Mouse (Mus musculus): ENCODE data around the gene Dusp22. TPM values are rescaled to one million over a fixed set of nuclear protein-coding genes. Genes with fewer than 3 reads are reported as not detected.

The Dusp22 gene
- polyA plus RNA-seq, 1 experiment from 2014 or later: 11.8 TPM

DNA sequence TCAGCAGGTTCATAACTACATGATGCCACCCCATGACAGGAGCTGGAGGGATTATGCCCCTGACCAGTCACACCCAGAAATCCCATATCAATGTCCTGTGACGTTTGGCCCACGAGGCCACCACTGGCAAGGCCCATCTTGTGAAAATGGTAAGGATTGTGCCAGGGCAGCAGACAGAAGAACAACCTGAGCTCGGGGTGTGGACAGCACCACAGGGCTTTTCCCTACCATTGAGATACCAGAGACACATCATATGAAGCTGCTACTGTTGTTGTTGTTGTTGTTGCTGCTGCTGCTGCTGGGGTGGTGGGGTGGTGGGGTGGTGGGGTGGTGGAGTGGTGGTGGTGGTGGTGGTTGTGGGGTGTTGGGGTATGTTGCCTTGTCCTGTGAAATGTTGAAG lies 93.6 kb downstream of the Dusp22 start:
- H3K4me3 ChIP-seq (ENCODE audit: low read depth, low read length): no peak overlapping the region
- H3K36me3 ChIP-seq (ENCODE audit: control insufficient read depth, insufficient read depth, low read length): no peaks in the 10 kb centered on the region
- no peak overlapping the region for H3K27ac ChIP-seq (ENCODE audit: low read depth, low read length)
- H3K4me1 ChIP-seq (replicated peaks; ENCODE audit: control insufficient read depth, insufficient read depth, low read length): no peaks in the 10 kb centered on the region
- no peak overlapping the region for H3K4me2 ChIP-seq
- peaks cover 38% of the 10 kb centered on the region for H3K27me3 ChIP-seq (replicated peaks; ENCODE audit: control insufficient read depth, insufficient read depth, low read length)
- no peak overlapping the region for H3K9ac ChIP-seq (ENCODE audit: low read depth, low read length)
- 64% methylated on average over 3 of the region's 3 CpGs for WGBS
- ATAC-seq (replicated peaks; ENCODE audit: low FRiP score) (no peak), DNase-seq (ENCODE audit: low spot score) (no peak)
- no peaks in the 10 kb centered on the region for H3K9me3 ChIP-seq (ENCODE audit: control insufficient read depth, low read length)

DNA sequence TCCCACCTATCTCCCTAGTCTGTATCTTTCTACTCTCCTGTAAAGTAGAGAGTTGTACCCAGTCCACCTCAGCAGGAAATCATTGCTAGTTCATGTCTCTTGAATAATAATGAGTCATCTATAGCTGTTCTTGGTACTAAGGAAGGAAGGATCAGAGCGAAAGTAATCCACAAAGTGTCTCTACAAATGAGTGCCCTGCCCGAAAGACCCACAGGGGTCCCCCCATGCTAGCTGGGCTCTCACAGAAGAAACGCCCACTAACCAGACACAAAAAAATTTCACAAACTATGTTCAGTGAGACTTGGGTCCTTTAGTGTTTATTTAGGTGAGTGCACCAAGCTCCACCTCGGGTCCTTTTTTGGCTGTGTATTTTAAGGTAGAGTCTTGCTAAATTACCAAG lies 94.3 kb downstream of the Dusp22 start:
- Histone ChIP-seq H3K9me3 (ENCODE audit: control insufficient read depth, low read length) (no peaks in the 10 kb centered on the region), H3K9ac (ENCODE audit: low read depth, low read length) (no peak overlapping the region), H3K4me2 (no peak overlapping the region), H3K27ac (ENCODE audit: low read depth, low read length) (no peak overlapping the region), H3K4me3 (ENCODE audit: low read depth, low read length) (no peak overlapping the region), H3K36me3 (ENCODE audit: control insufficient read depth, insufficient read depth, low read length) (no peaks in the 10 kb centered on the region), H3K4me1 (replicated peaks; ENCODE audit: control insufficient read depth, insufficient read depth, low read length) (no peaks in the 10 kb centered on the region), H3K27me3 (replicated peaks; ENCODE audit: control insufficient read depth, insufficient read depth, low read length) (peaks cover 32% of the 10 kb centered on the region)
- no peak for ATAC-seq (replicated peaks; ENCODE audit: low FRiP score)
- DNase-seq (ENCODE audit: low spot score): no peak
- WGBS: 78% methylated on average over 4 of the region's 4 CpGs

DNA sequence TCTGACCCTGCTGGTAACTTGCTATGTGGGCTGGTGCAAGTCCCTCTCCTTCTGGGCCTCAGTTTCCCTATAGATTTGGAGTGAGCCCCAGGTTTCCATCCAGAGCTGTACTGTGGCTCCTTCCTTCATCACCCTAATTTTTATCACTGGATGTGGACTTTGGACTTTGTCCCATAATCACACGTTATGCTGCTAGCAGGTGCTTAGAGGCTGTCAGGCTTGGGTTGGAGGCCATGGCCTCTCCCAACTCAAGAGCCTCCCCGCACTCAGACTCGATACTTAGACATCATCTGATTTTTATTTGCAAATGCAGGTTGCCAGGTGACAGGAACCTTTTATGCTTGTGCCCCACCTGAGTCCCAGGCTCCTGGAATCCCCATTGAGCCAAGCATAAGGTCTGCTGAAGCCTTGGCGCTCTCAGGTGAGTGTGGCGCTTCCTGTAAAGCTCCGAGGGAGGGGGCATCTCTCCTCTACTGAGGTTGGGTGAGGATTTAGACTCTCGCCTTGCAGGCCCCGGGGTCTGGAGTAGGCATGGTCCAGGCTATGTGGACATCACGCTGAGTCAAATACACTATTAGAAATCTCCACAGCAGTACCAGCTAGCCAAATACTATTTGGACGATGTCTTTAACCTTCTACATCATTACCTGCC lies 95.2 kb downstream of the Dusp22 start:
- Histone ChIP-seq H3K9me3 (ENCODE audit: control insufficient read depth, low read length) (no peaks in the 10 kb centered on the region), H3K4me3 (ENCODE audit: low read depth, low read length) (no peak overlapping the region), H3K4me1 (replicated peaks; ENCODE audit: control insufficient read depth, insufficient read depth, low read length) (no peaks in the 10 kb centered on the region), H3K9ac (ENCODE audit: low read depth, low read length) (no peak overlapping the region), H3K27ac (ENCODE audit: low read depth, low read length) (no peak overlapping the region), H3K27me3 (replicated peaks; ENCODE audit: control insufficient read depth, insufficient read depth, low read length) (peaks cover 23% of the 10 kb centered on the region), H3K4me2 (no peak overlapping the region), H3K36me3 (ENCODE audit: control insufficient read depth, insufficient read depth, low read length) (no peaks in the 10 kb centered on the region)
- DNase-seq (ENCODE audit: low spot score): no peak
- WGBS: 77% methylated on average over 10 of the region's 10 CpGs
- ATAC-seq (replicated peaks; ENCODE audit: low FRiP score): no peak

DNA sequence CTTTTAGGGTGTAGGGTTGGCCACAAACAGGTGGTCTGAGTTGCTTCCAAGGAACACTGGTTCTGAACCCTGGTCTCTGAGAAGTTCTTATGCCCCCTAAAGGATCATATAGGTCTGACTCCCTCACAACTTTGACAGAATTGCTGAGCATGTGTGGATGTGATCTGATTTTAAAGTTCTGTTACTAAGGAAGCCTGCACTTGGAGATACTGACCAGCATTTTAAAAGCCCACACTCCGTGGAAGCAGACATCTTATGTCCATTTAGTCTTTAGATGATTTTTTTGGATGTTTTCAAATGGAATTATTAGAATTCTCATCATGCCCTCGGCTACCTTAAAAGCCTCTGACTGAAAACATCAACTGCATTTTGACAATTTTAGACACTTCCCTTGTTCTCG lies 95.8 kb downstream of the Dusp22 start:
- 62% methylated on average over 3 of the region's 3 CpGs for WGBS
- Histone ChIP-seq H3K9ac (ENCODE audit: low read depth, low read length) (no peak overlapping the region), H3K9me3 (ENCODE audit: control insufficient read depth, low read length) (no peaks in the 10 kb centered on the region), H3K4me2 (no peak overlapping the region), H3K27ac (ENCODE audit: low read depth, low read length) (no peak overlapping the region), H3K4me3 (ENCODE audit: low read depth, low read length) (no peak overlapping the region), H3K4me1 (replicated peaks; ENCODE audit: control insufficient read depth, insufficient read depth, low read length) (no peaks in the 10 kb centered on the region), H3K36me3 (ENCODE audit: control insufficient read depth, insufficient read depth, low read length) (no peaks in the 10 kb centered on the region), H3K27me3 (replicated peaks; ENCODE audit: control insufficient read depth, insufficient read depth, low read length) (peaks cover 17% of the 10 kb centered on the region)
- ATAC-seq (replicated peaks; ENCODE audit: low FRiP score) (no peak), DNase-seq (ENCODE audit: low spot score) (no peak)

DNA sequence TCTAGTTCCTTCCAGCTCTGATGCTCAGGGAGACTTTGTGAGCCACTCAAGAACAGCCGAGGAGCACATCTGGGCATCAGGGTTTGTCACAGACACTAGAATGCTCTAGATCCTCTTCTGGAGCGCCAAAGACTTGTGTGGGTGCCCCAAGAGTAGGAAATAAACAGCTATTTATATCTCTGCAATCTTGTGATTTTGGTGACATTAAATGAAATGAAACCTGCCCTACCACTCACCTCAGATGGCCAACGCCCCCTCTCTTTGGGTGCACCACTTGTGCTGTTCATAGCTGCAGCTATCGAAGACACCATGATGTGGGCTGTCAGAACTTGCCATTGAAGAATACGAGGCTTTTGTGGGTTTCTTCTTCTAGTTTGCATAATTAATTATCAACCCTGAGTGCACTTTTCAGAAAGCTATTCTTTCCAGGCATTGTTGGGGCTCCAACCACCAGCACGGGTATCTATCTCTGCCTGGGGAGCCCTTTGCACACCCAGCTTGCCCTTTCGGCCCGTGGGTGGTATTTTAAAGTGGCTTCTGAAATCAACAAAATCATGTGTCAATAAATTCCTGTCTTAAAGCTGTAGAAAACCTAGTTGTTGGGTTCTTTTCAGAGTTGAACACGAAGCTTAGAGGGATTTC lies 96.3 kb downstream of the Dusp22 start:
- H3K4me1 ChIP-seq (replicated peaks; ENCODE audit: control insufficient read depth, insufficient read depth, low read length): no peaks in the 10 kb centered on the region
- H3K27me3 ChIP-seq (replicated peaks; ENCODE audit: control insufficient read depth, insufficient read depth, low read length): peaks cover 11% of the 10 kb centered on the region
- H3K4me3 ChIP-seq (ENCODE audit: low read depth, low read length): no peak overlapping the region
- no peaks in the 10 kb centered on the region for H3K36me3 ChIP-seq (ENCODE audit: control insufficient read depth, insufficient read depth, low read length)
- no peaks in the 10 kb centered on the region for H3K9me3 ChIP-seq (ENCODE audit: control insufficient read depth, low read length)
- 77% methylated on average over 9 of the region's 9 CpGs for WGBS
- H3K27ac ChIP-seq (ENCODE audit: low read depth, low read length): no peak overlapping the region
- no peak for DNase-seq (ENCODE audit: low spot score)
- no peak for ATAC-seq (replicated peaks; ENCODE audit: low FRiP score)
- H3K9ac ChIP-seq (ENCODE audit: low read depth, low read length): no peak overlapping the region
- no peak overlapping the region for H3K4me2 ChIP-seq

DNA sequence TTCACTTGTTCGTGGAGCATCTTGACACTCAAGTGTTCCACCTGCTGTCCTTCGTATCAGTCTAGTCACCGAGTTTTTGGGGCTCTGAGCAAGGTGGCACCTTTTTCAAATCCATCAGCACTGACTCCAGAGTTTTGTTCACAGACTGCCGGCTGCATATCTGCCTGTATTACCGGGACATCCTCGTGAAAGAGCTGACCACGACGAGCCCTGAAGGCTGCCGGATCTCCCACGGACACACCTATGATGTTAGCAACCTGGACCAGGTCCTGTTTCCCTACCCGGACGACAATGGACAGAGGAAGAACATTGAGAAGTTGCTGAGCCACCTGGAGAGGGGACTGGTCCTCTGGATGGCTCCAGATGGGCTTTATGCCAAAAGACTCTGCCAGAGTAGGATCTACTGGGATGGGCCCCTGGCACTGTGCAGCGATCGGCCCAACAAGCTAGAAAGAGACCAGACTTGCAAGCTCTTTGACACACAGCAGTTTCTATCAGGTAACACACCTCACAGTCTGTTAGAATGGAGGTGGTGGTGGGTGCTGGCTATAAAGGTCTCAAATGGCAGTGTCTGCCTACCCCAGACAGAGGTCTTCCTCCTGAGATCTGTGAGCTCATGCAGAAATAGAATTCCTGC lies 97.6 kb downstream of the Dusp22 start:
- Histone ChIP-seq H3K27ac (ENCODE audit: low read depth, low read length) (no peak overlapping the region), H3K27me3 (replicated peaks; ENCODE audit: control insufficient read depth, insufficient read depth, low read length) (no peaks in the 10 kb centered on the region), H3K4me2 (no peak overlapping the region), H3K4me3 (ENCODE audit: low read depth, low read length) (no peak overlapping the region), H3K9ac (ENCODE audit: low read depth, low read length) (no peak overlapping the region), H3K9me3 (ENCODE audit: control insufficient read depth, low read length) (no peaks in the 10 kb centered on the region), H3K36me3 (ENCODE audit: control insufficient read depth, insufficient read depth, low read length) (no peaks in the 10 kb centered on the region), H3K4me1 (replicated peaks; ENCODE audit: control insufficient read depth, insufficient read depth, low read length) (no peaks in the 10 kb centered on the region)
- 80% methylated on average over 14 of the region's 14 CpGs for WGBS
- ATAC-seq (replicated peaks; ENCODE audit: low FRiP score) (no peak), DNase-seq (ENCODE audit: low spot score) (peak; percentile 26)

DNA sequence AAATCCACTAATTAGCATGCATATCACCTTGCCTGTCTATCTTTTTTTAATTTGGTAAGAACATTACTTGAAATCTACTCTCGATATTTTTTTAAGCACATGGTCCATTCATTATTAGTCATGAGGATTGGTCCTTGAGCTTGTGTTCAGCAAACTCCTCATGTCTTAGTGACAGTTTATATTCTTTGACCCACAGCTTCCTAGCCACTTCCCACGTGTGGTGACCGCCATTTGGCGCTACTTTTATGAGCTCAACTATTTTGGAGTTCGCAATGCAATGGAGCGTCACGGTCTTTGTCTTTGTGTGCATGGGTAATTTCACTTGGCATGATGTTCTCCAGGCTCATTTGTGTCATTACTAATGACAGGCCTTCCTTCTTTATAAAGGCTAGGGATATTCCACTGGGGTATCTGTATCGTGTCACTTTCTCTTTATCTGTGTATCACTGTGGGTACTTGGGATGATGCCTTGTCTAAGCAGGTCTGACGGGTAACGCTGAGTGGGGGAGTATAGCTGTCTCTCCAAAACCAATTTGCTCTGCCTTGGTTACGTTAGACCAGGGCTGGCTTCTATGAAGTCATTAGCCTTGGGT lies 99.1 kb downstream of the Dusp22 start:
- 74% methylated on average over 11 of the region's 11 CpGs for WGBS
- no peak for ATAC-seq (replicated peaks; ENCODE audit: low FRiP score)
- H3K27ac ChIP-seq (ENCODE audit: low read depth, low read length): no peak overlapping the region

DNA sequence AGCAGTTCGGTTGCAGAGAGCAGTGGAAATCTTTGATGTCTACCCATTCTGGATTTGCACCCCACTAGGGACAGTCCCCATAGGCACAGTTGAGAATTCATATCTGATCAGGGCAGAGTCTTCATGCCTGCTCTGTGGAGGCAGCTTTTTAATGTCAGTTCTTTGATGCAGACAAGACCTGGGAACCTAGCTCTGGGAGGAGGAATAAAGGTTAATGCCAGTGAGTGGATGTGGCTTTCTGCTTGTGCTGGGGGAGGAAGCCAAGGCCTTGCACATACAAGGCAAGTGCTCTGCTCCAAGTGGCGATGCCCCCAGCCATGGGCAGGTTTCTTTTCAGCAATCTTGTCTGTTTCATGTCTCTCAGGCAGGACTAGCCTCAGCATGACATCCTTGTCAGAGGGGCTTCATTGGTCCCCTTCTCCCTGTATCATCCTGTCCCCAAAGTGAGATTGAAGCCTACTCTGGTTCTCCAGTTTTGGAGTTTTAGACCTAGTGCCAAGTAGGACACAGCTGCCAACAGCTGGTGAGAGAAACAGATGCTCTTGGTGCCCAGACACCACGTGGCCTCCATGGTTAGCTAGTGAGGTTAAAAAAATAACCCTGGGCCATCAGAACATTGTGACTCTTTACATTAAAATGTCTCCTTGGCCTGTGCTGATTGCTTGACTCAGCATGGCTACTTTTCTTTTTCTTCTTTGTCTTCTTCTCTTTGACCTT lies 100.7 kb downstream of the Dusp22 start:
- Histone ChIP-seq H3K4me3 (ENCODE audit: low read depth, low read length) (no peak overlapping the region), H3K9me3 (ENCODE audit: control insufficient read depth, low read length) (no peaks in the 10 kb centered on the region), H3K4me1 (replicated peaks; ENCODE audit: control insufficient read depth, insufficient read depth, low read length) (no peaks in the 10 kb centered on the region), H3K27ac (ENCODE audit: low read depth, low read length) (no peak overlapping the region), H3K36me3 (ENCODE audit: control insufficient read depth, insufficient read depth, low read length) (no peaks in the 10 kb centered on the region), H3K9ac (ENCODE audit: low read depth, low read length) (no peak overlapping the region), H3K27me3 (replicated peaks; ENCODE audit: control insufficient read depth, insufficient read depth, low read length) (no peaks in the 10 kb centered on the region), H3K4me2 (no peak overlapping the region)
- ATAC-seq (replicated peaks; ENCODE audit: low FRiP score) (no peak), DNase-seq (ENCODE audit: low spot score) (no peak)
- WGBS: 69% methylated on average over 3 of the region's 3 CpGs

More for the DNA sequence above, 99.1 kb downstream of the Dusp22 start:
- H3K9me3 ChIP-seq (ENCODE audit: control insufficient read depth, low read length): no peaks in the 10 kb centered on the region
- no peaks in the 10 kb centered on the region for H3K27me3 ChIP-seq (replicated peaks; ENCODE audit: control insufficient read depth, insufficient read depth, low read length)
- no peaks in the 10 kb centered on the region for H3K36me3 ChIP-seq (ENCODE audit: control insufficient read depth, insufficient read depth, low read length)
- no peak overlapping the region for H3K9ac ChIP-seq (ENCODE audit: low read depth, low read length)
- H3K4me3 ChIP-seq (ENCODE audit: low read depth, low read length): no peak overlapping the region
- no peaks in the 10 kb centered on the region for H3K4me1 ChIP-seq (replicated peaks; ENCODE audit: control insufficient read depth, insufficient read depth, low read length)
- H3K4me2 ChIP-seq: no peak overlapping the region
- peak; percentile 6 for DNase-seq (ENCODE audit: low spot score)

All from liver, embryonic 11.5 days (tissue).